Mouse (Mus musculus) cortical plate, adult 2 months (tissue): ENCODE measurements around the gene Slc25a12. TPM values are rescaled to one million over a fixed set of nuclear protein-coding genes. Genes with fewer than 3 reads are reported as not detected.

ENCODE experiments used
- H3K27ac ChIP-seq: fragments of 200-500 bp; 2 replicates; pipeline ENCODE4 v1.5.1; 2012; ENCODE audit warnings: low read length, control low read depth, inconsistent platforms; ENCODE audit not compliant: insufficient read depth
- H3K4me1 ChIP-seq: fragments of 200-500 bp; 2 replicates; pipeline ENCODE4 v1.6.1; 2011; ENCODE audit warnings: low read length; ENCODE audit not compliant: control insufficient read depth, insufficient read depth
- H3K4me3 ChIP-seq: fragments of 200-500 bp; 2 replicates; pipeline ENCODE4 v1.5.1; 2011; ENCODE audit warnings: mild to moderate bottlenecking, low read length, control low read depth; ENCODE audit not compliant: insufficient read depth
- CTCF ChIP-seq: fragments of 200-500 bp; IDR thresholded peaks from 2 replicates; pipeline ENCODE4 v1.5.1; 2011; ENCODE audit warnings: mild to moderate bottlenecking, control low read depth, low read length; ENCODE audit not compliant: insufficient read depth; ENCODE audit errors: extremely low read depth
- POLR2A ChIP-seq: fragments of 200-500 bp; IDR thresholded peaks from 2 replicates; pipeline ENCODE4 v1.6.1; 2011; ENCODE audit warnings: mild to moderate bottlenecking, low read length, control low read depth; ENCODE audit not compliant: insufficient read depth; ENCODE audit errors: extremely low read depth
- polyA plus RNA-seq: library from polyadenylated mRNA; depleted of rRNA; stranded (reverse); fragments of >200 nt; gene quantifications from 2 replicates; pipeline ENCODE4 v1.2.3, GENCODE M21; 2012; rRNA removed

Slc25a12 gene
- polyA plus RNA-seq, 1 experiment: 111 TPM

DNA sequence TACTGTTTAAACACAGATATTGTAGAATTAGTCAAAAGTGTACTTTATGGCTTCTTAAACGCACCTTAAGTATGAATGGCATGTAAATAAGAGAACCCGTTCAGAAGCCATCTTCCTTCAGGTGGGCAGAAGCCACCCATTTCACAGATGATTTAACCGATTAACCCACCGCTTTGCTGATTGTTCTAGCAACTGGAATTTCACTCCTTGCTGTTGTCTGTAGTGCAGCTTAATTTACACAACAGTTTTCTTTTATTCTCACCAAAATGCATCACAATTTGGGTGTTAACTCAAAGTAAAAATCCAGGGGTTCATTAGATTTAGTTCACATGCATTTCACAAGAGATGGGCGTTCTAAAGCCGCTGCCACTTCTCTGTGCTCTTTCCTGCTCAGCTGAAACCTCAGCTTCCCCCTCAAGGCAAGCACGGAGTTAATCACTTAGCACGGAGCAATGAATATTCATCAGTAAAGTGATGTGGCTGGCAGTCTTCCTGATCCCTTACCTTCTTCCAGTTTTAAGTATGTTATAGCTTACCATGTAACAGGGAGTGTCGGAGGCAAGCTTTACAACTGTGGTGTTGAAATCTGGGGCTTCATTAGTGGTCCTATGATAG, 124.4 kb downstream of the Slc25a12 start:
- Histone ChIP-seq H3K27ac (no peak overlapping the region), H3K4me3 (no peak overlapping the region), H3K4me1 (peaks cover 5% of the 10 kb centered on the region)
- no peak for TF ChIP-seq CTCF
- no peak for TF ChIP-seq POLR2A

- no peak overlapping the region for H3K27ac ChIP-seq
- TF ChIP-seq CTCF (no peak), POLR2A (no peak)
- no peak overlapping the region for H3K4me3 ChIP-seq
- H3K4me1 ChIP-seq: peaks cover 5% of the 10 kb centered on the region
Measured at GRCm38 (mm10) chr2:71242180-71242579, 125.4 kb downstream of the Slc25a12 start.

DNA sequence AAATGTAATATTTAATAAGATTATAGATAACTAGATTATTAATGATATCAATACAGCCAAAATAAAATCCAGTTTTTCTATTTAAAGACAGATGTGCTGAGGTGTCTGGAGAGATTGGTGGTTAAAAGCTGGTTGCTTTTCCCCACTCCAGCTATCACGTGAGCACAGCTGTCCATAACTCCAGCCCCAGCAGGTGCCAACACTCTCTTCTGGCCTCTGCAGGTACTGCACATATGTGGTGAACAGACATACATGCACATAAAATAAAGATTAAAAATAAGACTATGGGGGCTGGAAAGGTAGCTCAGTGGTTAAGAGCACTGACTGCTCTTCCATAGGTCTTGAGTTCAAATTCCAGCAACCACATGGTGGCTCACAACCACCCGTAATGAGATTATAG, 126.0 kb downstream of the Slc25a12 start:
- H3K27ac ChIP-seq: no peak overlapping the region
- H3K4me3 ChIP-seq: no peak overlapping the region
- peaks cover 5% of the 10 kb centered on the region for H3K4me1 ChIP-seq
- TF ChIP-seq CTCF: no peak
- no peak for TF ChIP-seq POLR2A

DNA sequence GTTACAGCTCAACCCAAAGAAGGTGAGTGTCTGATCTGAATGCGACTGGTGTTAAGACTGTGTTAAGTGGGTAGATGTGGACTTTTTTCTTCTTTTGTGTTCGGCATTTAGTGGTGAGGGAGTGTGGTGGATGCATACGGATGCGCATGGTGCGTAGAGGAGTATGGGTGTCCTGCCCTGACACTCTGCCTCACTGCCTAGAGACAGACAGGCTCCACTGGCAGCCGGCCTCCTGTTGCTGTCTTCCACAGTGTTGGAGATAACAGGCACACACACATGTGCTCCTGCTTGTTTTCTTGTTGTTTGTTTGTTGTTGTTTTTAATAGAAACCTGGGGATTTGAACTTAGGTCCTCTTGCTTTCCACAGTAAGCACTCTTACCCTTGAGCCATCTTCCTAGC, 131.5 kb downstream of the Slc25a12 start:
- TF ChIP-seq CTCF: no peak
- TF ChIP-seq POLR2A: no peak
- no peaks in the 10 kb centered on the region for H3K4me1 ChIP-seq
- no peak overlapping the region for H3K27ac ChIP-seq
- no peak overlapping the region for H3K4me3 ChIP-seq

DNA sequence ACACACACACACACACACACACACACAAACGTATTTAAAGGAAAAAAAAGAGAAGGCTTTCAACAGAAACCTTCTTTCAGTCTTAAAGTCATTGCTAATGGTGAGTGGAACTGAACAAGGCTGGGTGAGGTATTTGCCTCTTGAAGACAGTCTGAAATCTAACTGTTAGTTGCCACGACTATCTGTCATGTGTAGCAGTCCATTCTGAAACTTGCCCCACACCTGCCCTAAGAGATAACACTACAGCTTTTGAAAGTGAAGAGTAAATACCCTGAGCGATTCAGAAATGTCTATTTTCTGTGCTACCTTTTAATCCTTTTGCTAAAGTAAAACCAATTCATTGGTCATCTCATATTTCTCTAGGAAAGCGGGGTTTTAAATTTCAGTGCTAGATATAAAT, 132.1 kb downstream of the Slc25a12 start:
- Histone ChIP-seq H3K4me3 (no peak overlapping the region), H3K4me1 (no peaks in the 10 kb centered on the region), H3K27ac (no peak overlapping the region)
- TF ChIP-seq CTCF: no peak
- no peak for TF ChIP-seq POLR2A

- Histone ChIP-seq H3K4me3 (no peak overlapping the region), H3K27ac (no peak overlapping the region), H3K4me1 (no peaks in the 10 kb centered on the region)
- TF ChIP-seq POLR2A (no peak), CTCF (no peak)
Measured at GRCm38 (mm10) chr2:71232976-71233375, 134.6 kb downstream of the Slc25a12 start.

DNA sequence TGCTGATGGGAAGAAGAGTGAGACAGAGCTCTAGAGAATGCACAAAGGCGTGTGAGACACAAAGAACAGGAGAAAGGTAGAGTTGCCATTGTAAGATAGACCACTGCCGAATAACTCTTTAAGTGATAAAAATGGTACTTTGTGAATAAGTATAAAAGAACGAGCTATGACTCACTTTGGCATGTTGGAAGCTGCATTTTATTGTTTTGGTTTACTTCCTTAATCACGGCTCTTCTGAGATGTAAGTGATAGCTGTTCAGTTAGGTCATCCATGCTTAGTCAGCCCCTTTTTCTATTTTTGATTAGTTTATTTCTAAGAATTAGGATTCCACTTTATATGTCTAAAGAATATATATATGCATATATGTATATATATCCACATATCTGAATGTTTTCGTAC, 135.6 kb downstream of the Slc25a12 start:
- H3K4me3 ChIP-seq: no peak overlapping the region
- no peak for TF ChIP-seq POLR2A
- no peak for TF ChIP-seq CTCF
- no peaks in the 10 kb centered on the region; the same call in 1 of the 2 replicates for H3K4me1 ChIP-seq
- H3K27ac ChIP-seq: no peak overlapping the region

DNA sequence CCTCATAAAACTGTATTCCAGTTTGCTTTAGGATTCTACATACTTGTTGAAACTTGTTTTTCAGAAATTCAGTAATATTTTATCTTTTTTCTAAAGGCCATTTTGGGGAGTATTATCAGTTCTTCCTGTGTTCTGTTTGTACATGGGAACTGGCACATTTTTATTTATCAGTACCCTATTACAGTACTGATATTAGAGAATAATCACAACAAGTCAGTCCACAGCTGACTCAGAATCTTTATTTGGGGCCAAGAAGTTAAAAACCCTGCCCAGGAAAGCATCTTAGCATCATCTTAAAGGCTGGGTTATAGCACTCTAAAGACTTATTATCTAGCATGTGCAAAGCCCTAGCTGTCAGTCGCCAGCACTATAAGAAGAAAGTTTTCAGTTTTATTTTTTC, 137.9 kb downstream of the Slc25a12 start:
- no peaks in the 10 kb centered on the region; the same call in 1 of the 2 replicates for H3K4me1 ChIP-seq
- no peak overlapping the region for H3K4me3 ChIP-seq
- no peak overlapping the region for H3K27ac ChIP-seq
- no peak for TF ChIP-seq CTCF
- TF ChIP-seq POLR2A: no peak

- H3K4me1 ChIP-seq: no peaks in the 10 kb centered on the region; the same call in 1 of the 2 replicates
- no peak overlapping the region for H3K4me3 ChIP-seq
- TF ChIP-seq CTCF (no peak), POLR2A (no peak)
- H3K27ac ChIP-seq: no peak overlapping the region
Measured at GRCm38 (mm10) chr2:71227398-71227797, 140.2 kb downstream of the Slc25a12 start.

Other genes starting within 250 kb of the Slc25a12 start
- 1.4 and 1.7 TPM in 2 replicates for gene Cybrd1, start 249.8 kb downstream of the Slc25a12 start, polyA plus RNA-seq
- 172 and 178 TPM in 2 replicates for gene Dync1i2, start 156.0 kb downstream of the Slc25a12 start, polyA plus RNA-seq
- 16.5 and 17.7 TPM in 2 replicates for gene Hat1, start 21.2 kb upstream of the Slc25a12 start, polyA plus RNA-seq
- 40.9 and 41.5 TPM in 2 replicates for gene Metap1d, start 85.5 kb upstream of the Slc25a12 start, polyA plus RNA-seq
- 26.7 and 27.8 TPM in 2 replicates for gene Dlx1, start 160.4 kb upstream of the Slc25a12 start, polyA plus RNA-seq
- 4.1 and 4.2 TPM in 2 replicates for gene Dlx2, start 179.0 kb upstream of the Slc25a12 start, polyA plus RNA-seq